Mouse (Mus musculus) lung, postnatal 0 days (tissue): ENCODE data around the gene Lmx1a.

Source experiments
- CTCF ChIP-seq: IDR thresholded peaks from 2 replicates; pipeline ENCODE4 v1.5.1; 2016; ENCODE audit warnings: antibody characterized with exemption, mild to moderate bottlenecking
- EP300 ChIP-seq: IDR thresholded peaks from 2 replicates; pipeline ENCODE4 v1.6.1; 2016; ENCODE audit warnings: antibody characterized with exemption, mild to moderate bottlenecking, control low read depth

DNA sequence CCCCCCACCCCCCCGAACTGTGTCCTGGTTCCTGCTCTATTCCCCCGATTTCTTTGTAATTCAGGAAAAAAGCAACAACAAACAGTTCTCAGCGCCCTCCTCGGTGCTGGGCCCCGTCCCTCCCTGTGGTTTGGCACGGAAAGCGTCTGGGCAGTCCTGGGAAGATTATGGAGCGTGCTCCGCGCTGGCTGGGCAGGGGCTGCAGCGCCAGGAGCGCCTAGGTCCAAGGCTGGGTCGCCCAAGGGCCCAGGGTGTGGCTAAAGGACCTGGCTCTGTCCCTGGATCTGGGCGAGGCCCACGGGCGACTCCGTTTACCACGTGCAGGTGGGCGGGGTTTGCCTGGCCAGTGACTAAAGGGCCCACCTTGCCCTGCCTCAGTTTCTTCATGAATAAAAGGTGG, 27.9 kb upstream of the Lmx1a start:
- TF ChIP-seq CTCF (no peak), EP300 (no peak)
